Mouse (Mus musculus) kidney, adult 9 months (tissue): Measurements from ENCODE around the gene Slc35f4.
"Not testable (repeated sequence)": the region's sequence is repeated elsewhere in the genome, so short reads cannot be mapped to it uniquely, and the experiment has no call there.

Source experiments
- DNase-seq: peaks from one replicate; pipeline ENCODE4 v3.0.0; 2022

Gene Slc35f4

DNA sequence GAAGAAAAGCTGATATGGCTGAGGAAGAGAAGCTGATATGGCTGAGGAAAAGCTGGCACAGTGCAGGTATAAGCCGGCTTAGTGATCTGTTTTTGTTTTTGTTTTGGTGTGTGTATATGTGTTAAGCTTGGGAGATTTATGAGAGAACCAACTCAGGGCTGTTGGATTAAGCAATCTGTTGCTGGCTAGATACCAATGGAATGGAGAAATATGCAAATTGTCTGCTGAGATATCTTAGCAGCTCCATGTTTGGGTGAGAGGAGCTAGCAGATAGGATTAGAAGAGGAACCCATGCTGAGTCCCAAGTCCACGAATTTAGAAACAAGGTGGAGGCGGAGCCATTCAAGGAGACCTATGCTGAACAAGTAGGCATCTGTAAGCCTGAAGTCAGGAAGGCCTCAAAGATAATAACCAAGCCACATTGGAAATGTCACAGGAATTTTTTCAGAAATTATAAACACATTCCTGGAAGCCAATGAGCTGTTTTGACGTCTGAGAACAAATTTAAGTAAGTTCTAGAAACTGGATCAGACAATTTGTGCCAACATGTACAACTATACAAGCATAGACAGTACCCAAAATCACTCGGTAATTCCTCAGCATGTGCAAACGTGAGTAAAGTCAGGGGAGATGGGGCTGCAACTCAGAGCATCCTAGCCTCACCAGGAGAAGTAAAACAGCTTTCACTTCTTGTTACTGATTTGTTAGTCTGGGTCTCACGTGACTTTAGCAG, 177.5 kb downstream of the Slc35f4 start:
- DNase-seq = no peak

DNA sequence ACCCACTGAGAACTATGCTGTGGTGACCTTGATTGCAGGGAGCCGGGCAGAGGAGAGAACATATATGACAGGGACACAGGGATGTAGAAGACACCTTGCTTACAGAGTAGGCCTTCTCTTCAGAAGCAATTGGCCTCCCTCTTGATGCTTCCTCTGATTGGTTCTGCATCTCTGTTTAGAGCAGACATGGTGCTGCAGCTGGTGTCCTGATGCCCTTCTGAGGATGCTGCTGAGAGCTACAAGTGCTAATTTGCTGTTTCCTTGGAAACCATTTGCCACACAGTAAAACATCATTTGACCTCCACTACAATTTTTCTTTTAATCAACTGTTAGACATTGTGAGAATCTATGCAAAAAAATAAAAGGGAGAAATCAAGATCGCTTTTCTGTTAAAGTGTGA, 180.0 kb downstream of the Slc35f4 start:
- DNase-seq = no peak

DNA sequence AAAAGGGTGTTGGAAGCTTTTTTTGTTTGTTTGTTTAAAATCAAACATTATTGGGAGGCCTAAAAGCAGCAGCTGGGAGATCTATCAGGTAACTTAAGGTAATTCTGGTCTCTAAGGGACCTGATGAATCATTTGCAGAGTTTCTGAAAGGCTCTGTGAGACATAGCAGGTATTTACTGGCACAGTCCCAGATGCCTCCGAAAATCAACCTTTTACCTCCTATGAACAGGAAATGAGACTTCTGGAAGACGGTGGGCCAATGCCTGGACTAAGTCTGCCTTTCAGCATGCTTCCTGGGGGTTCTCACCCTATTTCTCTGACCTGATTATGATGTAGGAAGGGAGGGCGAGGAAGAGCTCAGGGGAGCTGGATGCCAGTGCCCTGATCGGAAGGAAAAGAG, 188.8 kb downstream of the Slc35f4 start:
- peak; percentile 76 for DNase-seq

DNA sequence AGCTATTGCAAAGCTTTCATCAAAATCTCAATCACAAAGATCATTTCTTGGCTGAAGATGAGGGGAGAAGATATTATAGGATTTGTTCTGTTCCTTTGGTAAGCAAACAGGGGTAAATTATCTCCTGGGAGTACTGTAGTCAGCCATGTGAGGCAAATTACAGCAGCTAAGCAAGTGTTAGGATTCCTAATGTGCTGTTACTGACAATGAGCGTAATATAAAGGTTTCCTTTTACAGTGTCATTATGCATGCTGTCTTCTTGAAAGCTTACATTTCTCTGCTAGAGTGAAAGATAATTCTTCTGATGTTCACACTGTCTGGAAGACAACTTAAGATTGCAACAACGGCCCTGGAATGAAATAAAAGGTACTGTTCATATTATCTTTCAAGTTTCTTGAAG, 192.0 kb downstream of the Slc35f4 start:
- no peak for DNase-seq

DNA sequence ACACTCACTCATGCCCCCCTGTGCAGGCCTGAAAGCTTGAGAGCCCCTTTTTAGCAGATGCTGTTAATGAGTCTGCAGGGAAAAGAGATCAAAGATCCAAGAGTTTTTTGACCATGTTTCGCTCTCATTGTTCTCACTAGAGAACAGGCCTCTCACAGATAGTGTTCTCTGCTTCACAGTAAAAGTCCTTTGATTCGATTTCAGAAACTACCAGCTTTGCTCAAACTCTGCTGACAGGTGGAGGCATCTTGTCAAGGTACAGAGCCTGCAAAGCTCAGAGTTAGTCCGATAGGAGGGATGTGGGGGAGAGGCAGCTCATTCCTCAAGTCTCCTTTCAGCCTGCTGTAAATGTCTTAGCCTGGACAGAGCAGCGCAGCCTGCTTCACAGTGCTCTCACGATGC, 209.4 kb downstream of the Slc35f4 start:
- DNase-seq = no peak

DNA sequence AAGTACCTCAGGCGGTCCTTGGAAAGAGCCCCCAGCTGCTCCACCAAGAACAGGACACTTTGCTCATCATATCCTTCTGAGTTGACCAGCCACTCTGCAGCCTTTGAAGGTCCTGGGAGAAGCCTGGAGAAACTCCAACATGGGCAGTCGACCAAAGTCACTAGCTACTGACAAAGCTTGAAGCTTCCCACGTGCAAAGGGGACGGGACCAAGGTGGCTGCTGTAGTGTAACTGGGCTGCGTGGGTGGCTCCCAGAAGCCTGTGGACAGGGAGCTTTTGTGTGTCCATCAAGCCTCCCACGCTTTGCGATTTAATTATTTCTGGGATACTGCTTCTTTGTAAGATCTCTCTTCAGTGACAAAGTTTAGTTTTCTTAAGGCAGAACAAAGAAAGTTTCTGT, 211.9 kb downstream of the Slc35f4 start:
- no peak for DNase-seq

DNA sequence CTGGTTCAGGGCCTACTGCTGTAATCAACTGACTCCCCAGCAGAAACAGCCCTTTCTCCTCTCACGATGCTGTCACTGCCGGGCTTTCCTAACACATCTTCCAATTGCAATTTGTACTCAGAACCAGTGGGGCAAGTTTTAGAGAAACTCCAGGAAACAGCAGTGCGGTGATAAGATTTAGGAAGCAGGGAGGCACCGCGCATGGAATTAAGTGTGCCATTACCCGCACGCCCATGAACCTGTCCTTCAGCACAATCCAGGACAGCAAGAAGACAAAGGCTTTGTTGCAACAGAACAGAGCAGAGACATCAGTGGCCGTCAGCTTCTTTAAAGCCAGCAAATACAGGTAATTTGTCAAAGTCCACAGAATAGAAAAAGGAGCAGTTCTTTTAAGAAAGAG, 212.5 kb downstream of the Slc35f4 start:
- DNase-seq = no peak

DNA sequence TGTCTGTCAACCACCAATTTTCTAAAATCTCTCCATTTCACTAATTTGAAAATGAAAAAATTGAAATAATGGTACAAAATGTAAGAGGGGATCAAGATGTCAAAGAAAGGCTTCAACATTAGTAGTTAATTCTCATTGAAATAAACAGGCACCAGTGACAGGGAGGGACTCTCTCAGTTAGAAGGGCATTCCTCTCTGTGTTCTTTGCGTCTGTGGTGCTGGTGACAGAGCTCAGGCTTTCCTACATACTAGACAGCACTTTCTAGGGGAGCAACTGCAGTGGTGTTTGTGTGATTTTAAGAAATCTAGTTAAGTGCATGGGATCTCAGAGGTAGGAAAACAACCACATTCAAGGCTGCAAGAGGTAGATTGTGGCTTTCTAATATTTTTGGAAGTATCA, 214.3 kb downstream of the Slc35f4 start:
- no peak for DNase-seq

DNA sequence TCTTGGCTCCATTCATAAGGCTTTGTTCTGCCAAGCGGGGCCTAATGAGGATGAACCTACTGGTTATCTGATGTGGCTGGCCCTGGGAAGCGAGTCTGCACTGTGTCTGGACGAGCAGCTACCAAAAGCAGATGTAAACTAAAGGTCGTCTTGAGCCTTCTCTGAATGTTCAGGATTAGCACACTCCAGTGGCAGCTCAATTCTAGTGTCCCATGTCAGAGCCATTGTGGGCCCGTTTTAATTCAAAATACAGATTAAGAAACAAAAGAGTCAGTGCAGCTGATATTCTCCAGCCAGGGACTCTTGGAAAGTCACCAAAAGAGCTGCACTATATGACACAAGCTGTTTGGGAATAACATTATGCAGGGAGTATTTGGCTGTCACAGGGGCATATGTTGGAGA, 214.8 kb downstream of the Slc35f4 start:
- no peak for DNase-seq

DNA sequence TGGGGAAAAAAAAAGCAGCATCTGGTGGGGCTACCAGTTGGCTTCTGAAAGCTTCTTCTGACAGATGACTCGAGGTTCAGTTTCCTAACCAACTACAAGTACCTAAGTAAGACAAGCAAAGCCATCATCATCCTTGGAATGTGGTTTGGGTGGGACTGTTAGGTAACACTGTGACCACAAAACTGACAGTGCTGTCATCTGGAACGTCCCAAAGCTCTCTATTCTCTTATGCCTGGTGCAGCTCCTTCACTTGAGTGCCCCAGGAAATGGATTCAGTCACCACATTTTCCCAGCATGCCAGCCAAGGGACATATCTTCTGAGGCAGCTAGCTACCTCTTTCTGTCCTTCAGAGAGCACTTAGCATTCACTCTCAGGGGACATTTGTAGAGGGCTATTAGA, 216.2 kb downstream of the Slc35f4 start:
- DNase-seq = no peak

DNA sequence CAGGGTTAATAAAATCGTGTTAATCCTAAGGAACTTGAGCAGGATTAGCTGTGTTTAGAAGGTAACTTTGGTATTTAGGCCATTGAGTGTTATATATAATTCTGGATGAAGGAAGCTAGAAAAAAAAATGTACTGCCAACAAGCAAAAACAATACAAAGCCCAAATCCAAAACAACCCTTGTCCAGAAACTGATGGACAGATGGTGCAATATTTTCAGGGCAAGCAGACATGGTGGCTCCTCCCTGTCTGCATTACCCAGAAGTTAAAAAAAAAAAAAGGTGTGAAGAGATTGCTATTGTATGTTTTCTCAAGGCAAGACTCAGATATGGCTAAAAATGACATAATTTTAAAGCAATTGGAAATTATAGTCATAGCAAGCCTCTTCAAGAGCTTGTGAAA, 217.3 kb downstream of the Slc35f4 start:
- DNase-seq = no peak

DNA sequence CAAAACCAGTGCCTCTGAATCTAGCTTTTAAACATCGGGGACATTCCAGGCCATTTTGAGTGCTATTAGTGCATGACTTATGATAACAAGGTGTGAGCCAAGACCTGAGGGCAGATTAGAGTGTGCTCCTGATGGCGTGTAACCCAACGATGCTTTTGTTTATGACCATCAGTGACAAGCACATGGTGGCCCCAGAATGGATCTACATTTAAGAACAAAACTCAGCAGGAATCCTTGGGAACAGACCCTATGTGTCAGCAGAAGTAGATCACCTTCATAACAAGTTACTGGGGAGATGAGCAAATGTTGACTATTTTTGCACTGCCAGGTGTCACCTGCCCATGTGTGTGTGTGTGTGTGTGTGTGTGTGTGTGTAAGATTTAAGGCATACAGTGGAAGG, 218.0 kb downstream of the Slc35f4 start:
- DNase-seq = no peak

DNA sequence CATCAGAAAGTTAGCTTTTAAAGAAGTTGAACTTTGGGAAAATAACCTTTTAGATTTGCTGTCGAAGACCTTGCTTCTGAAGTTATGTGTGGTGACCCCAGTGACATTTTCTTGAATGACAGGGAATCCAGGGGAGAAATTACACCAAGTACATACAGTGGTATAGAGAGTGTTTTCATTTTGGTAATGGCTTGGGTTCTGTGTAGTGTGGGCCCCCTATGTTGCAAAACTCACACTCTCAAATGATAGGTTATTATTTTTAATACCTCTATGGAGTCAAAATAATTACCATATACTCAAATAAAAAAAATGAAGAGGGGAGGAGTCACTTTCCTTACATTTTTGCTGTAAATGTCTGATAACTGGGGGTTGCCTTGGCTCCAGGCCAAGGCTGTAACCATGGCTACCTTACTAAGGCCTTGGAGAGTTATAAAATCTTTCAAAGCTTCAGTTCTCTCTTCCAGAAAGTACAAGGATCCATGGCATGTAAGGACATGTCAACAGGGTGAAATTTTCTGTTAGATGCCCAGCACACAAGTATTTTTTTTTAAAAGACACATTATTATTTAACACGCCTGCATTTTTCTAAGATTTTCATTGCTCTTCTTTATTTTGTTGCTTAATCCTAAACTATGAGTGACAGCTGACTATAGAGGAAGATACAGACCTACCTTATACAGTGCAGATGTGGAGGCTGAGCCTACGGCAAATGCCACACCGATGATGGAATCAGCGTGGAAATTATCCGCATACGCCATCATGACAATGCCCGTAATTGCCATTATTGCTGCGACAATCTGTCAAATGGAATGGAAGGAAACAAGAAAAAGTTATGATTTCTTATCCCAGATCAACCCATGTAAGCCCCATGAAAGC, 220.1 kb downstream of the Slc35f4 start:
- no peak for DNase-seq

DNA sequence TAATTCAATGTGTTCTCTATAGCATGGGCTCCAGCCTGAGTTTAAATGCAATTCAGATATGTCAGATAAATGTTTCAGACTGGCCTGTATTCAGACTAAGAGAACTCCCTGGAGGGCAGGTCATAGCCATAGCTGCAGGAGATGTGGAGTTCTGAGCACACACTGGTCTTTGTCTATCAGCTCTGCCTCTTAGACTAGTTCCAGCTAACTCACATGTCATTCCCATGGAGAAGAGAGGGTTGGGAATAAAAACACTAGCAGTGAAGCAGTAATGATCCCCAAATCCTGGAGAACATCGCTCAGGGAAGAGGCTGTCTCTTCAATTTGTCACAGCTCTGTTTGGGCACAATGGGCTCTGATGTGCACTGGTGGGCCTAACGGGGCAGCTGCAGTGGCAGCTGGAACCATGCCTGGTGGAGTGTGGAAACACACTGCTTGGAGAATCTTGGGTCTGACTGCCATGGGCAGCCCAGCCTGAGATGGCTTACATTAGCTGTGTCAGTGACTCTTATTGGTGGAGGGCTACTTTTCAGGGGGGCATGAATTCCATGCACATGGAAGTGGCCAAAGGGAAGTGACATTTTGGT, 223.5 kb downstream of the Slc35f4 start:
- DNase-seq = no peak

DNA sequence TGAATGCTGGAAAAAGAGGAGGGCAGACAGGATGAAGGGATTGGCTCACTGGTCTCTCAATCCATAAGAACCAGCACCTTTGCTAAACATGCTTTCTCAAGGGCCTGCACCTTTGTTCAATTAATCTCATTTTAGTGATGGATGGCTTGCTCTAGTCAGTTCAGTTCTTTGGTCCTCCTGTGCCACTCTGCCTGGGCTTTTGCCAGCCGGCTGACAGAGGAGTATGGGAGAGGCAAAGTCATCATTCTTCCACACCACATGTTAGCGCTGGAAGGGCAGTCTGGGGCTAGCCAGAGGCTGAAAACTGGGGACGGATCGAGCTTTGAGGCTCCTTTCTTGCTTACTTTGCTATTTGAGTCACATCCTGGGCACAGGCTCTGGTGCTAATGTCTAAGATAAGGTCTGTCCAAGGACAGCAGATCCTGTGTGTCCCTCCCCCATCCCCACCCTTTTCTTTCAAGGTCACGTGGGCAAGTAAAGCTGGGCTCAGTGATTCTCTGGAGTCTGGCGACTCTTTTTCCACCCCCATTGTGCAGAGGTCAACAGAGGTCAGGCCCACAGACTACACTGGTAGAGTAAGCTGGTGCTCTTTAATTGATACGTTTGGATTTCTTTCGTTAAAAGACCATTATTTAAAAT, 224.7 kb downstream of the Slc35f4 start:
- no peak for DNase-seq

DNA sequence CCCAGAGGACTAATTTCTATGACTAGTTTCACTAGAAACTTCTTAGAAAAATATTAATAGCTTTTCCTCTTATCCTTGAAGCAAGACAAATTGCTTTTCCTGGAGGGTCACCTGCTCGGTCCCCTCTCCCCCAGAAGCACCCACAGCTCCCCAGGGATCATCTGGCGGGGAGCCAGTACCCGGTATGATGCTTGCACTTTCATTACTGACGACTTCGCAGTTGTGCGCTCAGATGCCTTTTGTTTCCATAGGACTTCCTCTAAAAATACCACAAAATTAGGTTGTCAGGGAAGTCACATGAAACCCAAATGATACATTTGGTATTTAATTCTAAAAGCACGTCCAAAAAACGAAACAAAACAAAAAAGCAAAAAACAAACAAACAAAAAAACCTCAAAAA, 225.5 kb downstream of the Slc35f4 start:
- no peak for DNase-seq

DNA sequence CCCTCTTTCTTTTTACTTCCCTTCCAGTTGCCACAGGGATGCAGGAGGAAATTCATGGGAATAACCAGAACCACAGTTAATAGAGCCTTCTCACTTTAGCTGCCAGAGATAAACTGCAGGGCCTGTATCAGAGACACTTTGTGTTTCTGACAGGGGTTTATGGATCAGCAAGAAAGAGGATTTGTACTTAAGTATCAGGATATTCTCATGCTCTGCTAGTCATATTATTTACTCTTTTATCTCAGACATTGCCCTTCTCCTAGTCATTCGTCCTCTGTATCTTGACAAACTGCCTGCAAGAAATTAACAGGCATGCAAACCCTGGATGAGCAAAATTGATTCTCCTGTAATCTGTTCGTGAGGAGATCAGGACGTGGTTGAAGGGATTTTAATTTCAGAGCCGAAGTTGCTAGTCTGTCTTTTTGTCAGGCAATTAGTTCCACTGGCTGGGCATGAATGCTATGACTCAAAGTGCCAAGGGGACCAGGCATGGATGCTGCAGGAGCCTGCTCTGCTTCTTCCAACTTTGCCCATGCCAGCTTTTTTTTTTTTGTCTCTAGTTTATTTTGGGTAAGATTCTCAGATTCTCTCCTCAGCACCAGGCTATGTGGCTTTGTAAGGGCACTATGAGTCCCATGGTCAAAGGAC, 231.9 kb downstream of the Slc35f4 start:
- no peak for DNase-seq

DNA sequence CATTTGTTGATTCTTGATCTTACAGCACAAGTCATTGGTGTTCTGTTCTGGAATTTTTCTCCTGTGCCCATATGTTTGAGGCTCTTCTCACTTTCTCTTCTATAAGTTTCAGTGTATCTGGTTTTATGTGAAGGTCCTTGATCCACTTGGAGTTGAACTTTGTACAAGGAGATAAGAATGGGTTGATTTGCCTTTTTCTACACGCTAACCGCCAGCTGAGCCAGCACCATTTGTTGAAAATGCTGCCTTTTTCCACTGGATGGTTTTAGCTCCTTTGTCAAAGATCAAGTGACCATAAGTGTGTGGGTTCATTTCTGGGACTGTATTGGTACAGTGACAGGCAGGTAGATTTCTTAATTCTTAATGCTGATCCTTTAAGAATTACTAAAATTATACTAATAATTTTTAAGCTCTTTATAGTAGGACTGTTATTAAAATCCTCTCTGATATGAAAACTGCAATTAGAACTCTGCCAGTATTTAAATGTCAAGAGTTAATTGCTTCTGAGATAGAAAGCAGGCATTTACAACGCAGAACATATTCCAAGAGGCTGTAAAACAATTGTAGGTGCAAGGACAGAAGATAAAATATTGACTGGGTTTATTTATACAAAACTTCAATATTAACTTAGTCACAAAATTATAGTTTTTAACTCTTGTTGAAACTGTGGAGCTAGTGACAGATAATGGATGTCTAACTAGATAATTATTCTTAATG, 235.7 kb downstream of the Slc35f4 start:
- no peak for DNase-seq

DNA sequence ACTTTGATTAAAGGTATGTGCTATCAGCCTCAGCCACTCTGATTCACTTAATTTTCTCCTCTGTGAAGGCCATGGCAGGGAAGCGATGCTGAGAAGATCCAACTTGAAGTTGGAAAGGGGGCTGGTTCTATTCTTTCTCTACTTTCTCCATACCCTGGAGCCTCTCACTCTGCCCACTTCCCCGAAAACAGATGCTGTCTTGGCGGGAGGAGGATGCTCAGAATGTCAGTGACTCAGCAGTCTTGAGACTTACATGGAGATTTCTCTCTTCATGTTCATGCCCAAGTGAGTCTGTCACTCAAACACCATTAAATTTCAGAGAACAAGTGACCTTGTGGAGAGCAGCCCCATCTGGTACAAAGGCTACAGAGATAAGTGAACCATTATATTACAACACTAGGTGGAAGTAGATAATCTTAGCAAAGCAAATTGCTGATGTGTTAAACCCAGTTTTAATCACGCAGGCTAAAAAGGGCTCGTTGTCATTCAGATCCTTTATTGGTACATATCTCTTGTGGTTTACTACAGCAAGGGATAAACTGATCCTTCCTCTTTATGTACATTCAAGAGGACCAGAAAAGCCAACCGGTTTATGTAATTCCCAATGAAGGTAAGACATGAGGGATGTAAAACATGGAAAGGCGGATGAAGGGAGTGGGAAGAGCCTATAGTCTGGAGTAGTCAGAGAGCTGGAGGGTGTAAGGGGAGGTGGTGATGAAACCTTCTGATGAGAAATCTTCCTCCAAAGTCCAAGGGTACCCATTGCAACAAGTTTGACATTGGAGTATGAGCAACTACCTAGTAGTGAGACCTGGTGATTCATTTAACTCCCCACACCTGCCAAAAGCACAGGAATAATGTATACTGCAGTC, 241.8 kb downstream of the Slc35f4 start:
- DNase-seq = peak; percentile 54

DNA sequence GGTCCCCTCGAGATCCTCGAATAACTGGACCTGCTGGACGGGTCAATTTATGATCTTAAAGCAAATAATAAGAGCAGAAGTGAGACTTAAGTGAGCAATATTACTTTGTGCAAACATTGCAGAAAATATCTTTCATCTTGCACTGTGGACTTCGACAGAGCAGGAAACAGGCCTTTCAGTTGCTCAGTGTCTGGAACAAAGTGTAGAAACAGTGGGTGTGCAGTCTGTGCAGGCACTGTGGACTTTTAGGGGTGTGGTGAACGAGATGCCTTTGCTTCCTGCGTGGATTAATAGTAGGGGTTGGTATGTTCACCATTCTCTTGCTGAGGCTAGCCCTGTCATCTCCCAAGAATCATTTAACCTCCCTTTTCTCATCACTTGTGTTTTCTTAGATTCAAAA, 247.0 kb downstream of the Slc35f4 start:
- DNase-seq = no peak

DNA sequence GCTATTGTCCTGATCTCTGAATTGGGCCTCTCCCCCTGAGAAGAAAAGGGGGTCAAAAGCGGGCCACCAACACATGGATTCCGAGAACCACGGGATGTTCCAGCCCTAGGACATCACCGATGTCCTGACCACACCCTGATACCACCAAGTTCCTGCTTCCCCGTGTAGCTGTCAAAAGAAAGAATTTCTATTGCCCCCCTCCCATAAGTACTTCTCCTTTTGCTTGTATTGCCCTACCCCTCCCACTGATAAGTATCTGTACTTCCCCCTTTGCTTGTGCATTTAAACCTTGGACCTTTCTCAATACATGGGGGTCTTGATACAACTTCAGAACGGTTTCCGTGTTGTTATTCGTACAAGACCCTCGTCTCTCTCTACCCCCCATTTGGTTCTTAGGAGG, 247.4 kb downstream of the Slc35f4 start:
- not testable (repeated sequence) for DNase-seq
